Mouse (Mus musculus) hindlimb bud, embryonic 11.5 days (tissue): ENCODE measurements at regions not wholly inside any gene's neighbourhood (a gene's known extent, or its start where the extent isn't known, plus 50 kb on each side); places are given as distances from the start of the nearest gene placed in this dataset.

Experiments
- DNase-seq: peaks from one replicate; pipeline ENCODE4 v3.0.0-alpha.2; 2012; ENCODE audit warnings: low read depth, low spot score; ENCODE audit errors: extremely low spot score

- DNase-seq, result no peak
Observed at GRCm38 (mm10) chr16:29854805-29855565, 209.2 kb upstream of the Hes1 start.

- no peak for DNase-seq
Observed at GRCm38 (mm10) chr16:29856545-29856944, 207.6 kb upstream of the Hes1 start.

GRCm38 (mm10) chr16:29858645-29859044 lies 205.5 kb upstream of the Hes1 start:
- DNase-seq, result no peak

- no peak for DNase-seq
Observed at GRCm38 (mm10) chr16:29860306-29860705, 203.9 kb upstream of the Hes1 start.

GRCm38 (mm10) chr16:29861056-29861455 lies 203.1 kb upstream of the Hes1 start:
- no peak for DNase-seq

GRCm38 (mm10) chr16:29865075-29865740 lies 199.0 kb upstream of the Hes1 start:
- DNase-seq, result no peak

GRCm38 (mm10) chr16:29871395-29871794 lies 192.8 kb upstream of the Hes1 start:
- DNase-seq, result no peak

GRCm38 (mm10) chr16:29876196-29876595 lies 188.0 kb upstream of the Hes1 start:
- DNase-seq, result no peak

- no peak for DNase-seq
Observed at GRCm38 (mm10) chr16:29877372-29878123, 186.6 kb upstream of the Hes1 start.

- no peak for DNase-seq
Observed at GRCm38 (mm10) chr16:29879665-29880064, 184.5 kb upstream of the Hes1 start.

GRCm38 (mm10) chr16:29881497-29881896 lies 182.7 kb upstream of the Hes1 start:
- DNase-seq, result no peak

- no peak for DNase-seq
Observed at GRCm38 (mm10) chr16:29882226-29882972, 181.8 kb upstream of the Hes1 start.

GRCm38 (mm10) chr16:29883252-29883992 lies 180.8 kb upstream of the Hes1 start:
- DNase-seq, result no peak

GRCm38 (mm10) chr16:29884899-29885298 lies 179.3 kb upstream of the Hes1 start:
- no peak for DNase-seq

GRCm38 (mm10) chr16:29886755-29887154 lies 177.4 kb upstream of the Hes1 start:
- DNase-seq, result no peak

GRCm38 (mm10) chr16:29889346-29889745 lies 174.8 kb upstream of the Hes1 start:
- no peak for DNase-seq

GRCm38 (mm10) chr16:29891472-29891871 lies 172.7 kb upstream of the Hes1 start:
- DNase-seq, result no peak

GRCm38 (mm10) chr16:29893871-29894828 lies 170.0 kb upstream of the Hes1 start:
- DNase-seq, result no peak

GRCm38 (mm10) chr16:29896393-29896792 lies 167.8 kb upstream of the Hes1 start:
- no peak for DNase-seq
